Mouse (Mus musculus) bone marrow, adult 2 months (tissue): ENCODE results near the gene Plxna4. TPM values are rescaled to one million over a fixed set of nuclear protein-coding genes. Genes with fewer than 3 reads are reported as not detected.

Experiments
- H3K27ac ChIP-seq: fragments of 200-500 bp; 2 replicates; pipeline ENCODE4 v1.5.1; 2012; ENCODE audit warnings: low read depth, mild to moderate bottlenecking, control low read depth, inconsistent platforms, low read length; ENCODE audit not compliant: control insufficient read depth, poor library complexity, insufficient read depth
- H3K4me1 ChIP-seq: fragments of 200-500 bp; 2 replicates; pipeline ENCODE4 v1.6.1; 2011; ENCODE audit warnings: low read length; ENCODE audit not compliant: control insufficient read depth, insufficient read depth
- H3K4me3 ChIP-seq: fragments of 200-500 bp; replicated peaks from 2 replicates; pipeline ENCODE3; 2011; ENCODE audit warnings: mild to moderate bottlenecking, low read depth, low read length, control low read depth; ENCODE audit not compliant: control insufficient read depth
- CTCF ChIP-seq: fragments of 200-500 bp; IDR thresholded peaks from 2 replicates; pipeline ENCODE4 v1.5.1; 2011; ENCODE audit warnings: low read length, control low read depth; ENCODE audit not compliant: control insufficient read depth, insufficient read depth
- POLR2A ChIP-seq: fragments of 200-500 bp; IDR thresholded peaks from 2 replicates; pipeline ENCODE4 v1.6.1; 2011; ENCODE audit warnings: low read depth, mild to moderate bottlenecking, control low read depth, low read length, borderline replicate concordance; ENCODE audit not compliant: control insufficient read depth
- WGBS: fragments of 180-500 bp; shearing (Covaris S2); methylation state at CpG from one replicate; pipeline ENCODE4 v1.1.7; 2018; 5-methylcytosine and 5-hydroxymethylcytosine counted together
- polyA plus RNA-seq: library from polyadenylated mRNA; stranded (reverse); fragments of >200 nt; gene quantifications from 2 replicates; pipeline ENCODE4 v1.2.4, GENCODE M21; 2011; ENCODE audit warnings: low replicate concordance; ENCODE audit not compliant: missing spikeins, insufficient read depth, insufficient read length

Gene Plxna4
- polyA plus RNA-seq, 1 experiment: 6.6 TPM

- H3K27ac ChIP-seq: no peak overlapping the region
- TF ChIP-seq POLR2A (no peak), CTCF (peak; percentile 72)
- H3K4me3 ChIP-seq: no peak overlapping the region
- H3K4me1 ChIP-seq: no peaks in the 10 kb centered on the region
- WGBS: 2% methylated on average over 8 of the region's 8 CpGs
Measured at GRCm38 (mm10) chr6:32328028-32328427, 260.0 kb downstream of the Plxna4 start.

GRCm38 (mm10) chr6:32327173-32327572, 260.8 kb downstream of the Plxna4 start:
- no peak overlapping the region for H3K27ac ChIP-seq
- no peaks in the 10 kb centered on the region for H3K4me1 ChIP-seq
- H3K4me3 ChIP-seq: no peak overlapping the region
- 50% methylated on average over 5 of the region's 5 CpGs for WGBS
- no peak for TF ChIP-seq CTCF
- TF ChIP-seq POLR2A: no peak

GRCm38 (mm10) chr6:32326406-32326805, 261.6 kb downstream of the Plxna4 start:
- no peak overlapping the region for H3K4me3 ChIP-seq
- 78% methylated on average over 5 of the region's 5 CpGs for WGBS

GRCm38 (mm10) chr6:32325851-32326250, 262.1 kb downstream of the Plxna4 start:
- TF ChIP-seq POLR2A: no peak
- TF ChIP-seq CTCF: no peak
- Histone ChIP-seq H3K27ac (no peak overlapping the region), H3K4me3 (no peak overlapping the region), H3K4me1 (no peaks in the 10 kb centered on the region)
- WGBS: 76% methylated on average over 7 of the region's 7 CpGs

More at GRCm38 (mm10) chr6:32326406-32326805, 261.6 kb downstream of the Plxna4 start:
- TF ChIP-seq CTCF (no peak), POLR2A (no peak)
- Histone ChIP-seq H3K4me1 (no peaks in the 10 kb centered on the region), H3K27ac (no peak overlapping the region)

GRCm38 (mm10) chr6:32321187-32321586, 266.8 kb downstream of the Plxna4 start:
- TF ChIP-seq CTCF: no peak
- TF ChIP-seq POLR2A: no peak
- Histone ChIP-seq H3K4me3 (no peak overlapping the region), H3K27ac (no peak overlapping the region), H3K4me1 (no peaks in the 10 kb centered on the region)
- WGBS: 72% methylated on average over 3 of the region's 3 CpGs

- Histone ChIP-seq H3K27ac (no peak overlapping the region), H3K4me3 (no peak overlapping the region), H3K4me1 (no peaks in the 10 kb centered on the region)
- TF ChIP-seq POLR2A (no peak), CTCF (peak; percentile 32; the same call in 1 of the 2 replicates)
- WGBS: 22% methylated on average over 3 of the region's 3 CpGs
Measured at GRCm38 (mm10) chr6:32320254-32320653, 267.7 kb downstream of the Plxna4 start.

- Histone ChIP-seq H3K27ac (no peak overlapping the region), H3K4me3 (no peak overlapping the region), H3K4me1 (no peaks in the 10 kb centered on the region)
- TF ChIP-seq CTCF: no peak
- no peak for TF ChIP-seq POLR2A
- 74% methylated on average over 8 of the region's 8 CpGs for WGBS
Measured at GRCm38 (mm10) chr6:32317470-32317869, 270.5 kb downstream of the Plxna4 start.

GRCm38 (mm10) chr6:32315011-32315450, 273.0 kb downstream of the Plxna4 start:
- 79% methylated on average over 6 of the region's 6 CpGs for WGBS
- Histone ChIP-seq H3K27ac (no peak overlapping the region), H3K4me3 (no peak overlapping the region), H3K4me1 (no peaks in the 10 kb centered on the region)
- TF ChIP-seq CTCF (no peak), POLR2A (no peak)

- TF ChIP-seq CTCF (no peak), POLR2A (no peak)
- Histone ChIP-seq H3K4me1 (no peaks in the 10 kb centered on the region), H3K4me3 (no peak overlapping the region), H3K27ac (no peak overlapping the region)
- 94% methylated on average over 4 of the region's 4 CpGs for WGBS
Measured at GRCm38 (mm10) chr6:32309147-32309546, 278.8 kb downstream of the Plxna4 start.

GRCm38 (mm10) chr6:32300611-32301010, 287.4 kb downstream of the Plxna4 start:
- WGBS: 81% methylated on average over 2 of the region's 2 CpGs
- TF ChIP-seq CTCF (no peak), POLR2A (no peak)

More at GRCm38 (mm10) chr6:32300611-32301010, 287.4 kb downstream of the Plxna4 start:
- Histone ChIP-seq H3K27ac (no peak overlapping the region), H3K4me3 (no peak overlapping the region), H3K4me1 (no peaks in the 10 kb centered on the region)
